Mouse (Mus musculus) kidney, adult 2 months (tissue): Measurements from ENCODE around the gene Cfdp1. TPM values are rescaled to one million over a fixed set of nuclear protein-coding genes. Genes with fewer than 3 reads are reported as not detected.
A peak's percentile ranks its signal among the peaks of the same experiment; 100 is the strongest.

Experiments used
- DNase-seq: peaks from one replicate; pipeline ENCODE4 v3.0.0; 2021
- H3K27ac ChIP-seq: fragments of 200-500 bp; 2 replicates; pipeline ENCODE4 v1.5.1; 2012; ENCODE audit warnings: low read depth, low read length, control low read depth, inconsistent platforms; ENCODE audit not compliant: insufficient read depth
- H3K27me3 ChIP-seq: fragments of 200-500 bp; replicated peaks from 2 replicates; pipeline ENCODE4 v1.6.1; 2012; ENCODE audit warnings: mild to moderate bottlenecking, moderate library complexity, low read length, inconsistent platforms; ENCODE audit not compliant: control insufficient read depth, insufficient read depth
- H3K36me3 ChIP-seq: fragments of 200-500 bp; 2 replicates; pipeline ENCODE4 v1.6.1; 2012; ENCODE audit warnings: mild to moderate bottlenecking, moderate library complexity, low read length, inconsistent platforms; ENCODE audit not compliant: control insufficient read depth, insufficient read depth
- H3K4me1 ChIP-seq: fragments of 200-500 bp; 2 replicates; pipeline ENCODE4 v1.6.1; 2011; ENCODE audit warnings: low read length; ENCODE audit not compliant: control insufficient read depth, insufficient read depth
- H3K4me3 ChIP-seq: fragments of 200-500 bp; 2 replicates; pipeline ENCODE4 v1.5.1; 2011; ENCODE audit warnings: mild to moderate bottlenecking, low read depth, low read length, control low read depth; ENCODE audit not compliant: insufficient read depth
- CTCF ChIP-seq: fragments of 200-500 bp; conservative IDR thresholded peaks from 2 replicates; pipeline ENCODE4 v1.5.1; 2011; ENCODE audit warnings: low read depth, mild to moderate bottlenecking, control low read depth, low read length, moderate library complexity, mixed read lengths; ENCODE audit not compliant: insufficient read depth, insufficient read length
- POLR2A ChIP-seq: fragments of 200-500 bp; IDR thresholded peaks from one replicate; pipeline ENCODE4 v1.6.1; 2011; ENCODE audit warnings: low read depth, low read length, control low read depth
- WGBS: fragments of 180-500 bp; shearing (Covaris S2); methylation state at CpG from one replicate; pipeline ENCODE4 v1.1.7; 2018; 5-methylcytosine and 5-hydroxymethylcytosine counted together
- polyA plus RNA-seq: library from polyadenylated mRNA; depleted of rRNA; stranded (reverse); fragments of >200 nt; gene quantifications from 2 replicates; pipeline ENCODE4 v1.2.3, GENCODE M21; 2012

Cfdp1 gene
- polyA plus RNA-seq, 1 experiment = 12.5 TPM

GRCm38 (mm10) chr8:111746582-111747465, 107.3 kb downstream of the Cfdp1 start:
- no peaks in the 10 kb centered on the region for H3K36me3 ChIP-seq
- H3K27ac ChIP-seq = peak overlapping the region; percentile 31; the same call in 1 of the 2 replicates
- WGBS = 31% methylated on average over 13 of the region's 13 CpGs
- no peaks in the 10 kb centered on the region for H3K27me3 ChIP-seq
- no peak overlapping the region for H3K4me3 ChIP-seq
- no peak for DNase-seq
- peaks cover 22% of the 10 kb centered on the region; the same call in 1 of the 2 replicates for H3K4me1 ChIP-seq
- no peak for TF ChIP-seq CTCF
- TF ChIP-seq POLR2A = no peak

GRCm38 (mm10) chr8:111745591-111746418, 108.3 kb downstream of the Cfdp1 start:
- TF ChIP-seq CTCF (no peak), POLR2A (no peak)
- DNase-seq = peak; percentile 94
- no peaks in the 10 kb centered on the region for H3K36me3 ChIP-seq
- H3K27ac ChIP-seq = peak overlapping the region; percentile 85
- peak overlapping the region; percentile 12 for H3K4me3 ChIP-seq
- WGBS = 8% methylated on average over 23 of the region's 23 CpGs
- H3K4me1 ChIP-seq = peaks cover 32% of the 10 kb centered on the region
- no peaks in the 10 kb centered on the region for H3K27me3 ChIP-seq

GRCm38 (mm10) chr8:111745086-111745485, 109.0 kb downstream of the Cfdp1 start:
- Histone ChIP-seq H3K36me3 (no peaks in the 10 kb centered on the region), H3K27me3 (no peaks in the 10 kb centered on the region), H3K27ac (peak overlapping the region; percentile 30; the same call in 1 of the 2 replicates), H3K4me3 (no peak overlapping the region), H3K4me1 (peaks cover 40% of the 10 kb centered on the region)
- no peak for DNase-seq
- 52% methylated on average over 5 of the region's 5 CpGs for WGBS
- TF ChIP-seq CTCF (no peak), POLR2A (no peak)

GRCm38 (mm10) chr8:111743792-111744696, 110.0 kb downstream of the Cfdp1 start, which contains the start of gene Bcar1:
TSS of gene Bcar1 (minus strand) at chr8:111743809.
- DNase-seq = peak; percentile 87
- H3K27ac ChIP-seq = peak within 1 kb of the TSS; percentile 82
- TF ChIP-seq CTCF (no peak), POLR2A (no peak)
- no peaks in the 10 kb centered on the region for H3K27me3 ChIP-seq
- H3K36me3 ChIP-seq = no peaks in the 10 kb centered on the region
- H3K4me3 ChIP-seq = peak within 1 kb of the TSS; percentile 70
- 10% methylated on average over 40 of the region's 40 CpGs for WGBS
- peaks cover 50% of the 10 kb centered on the region for H3K4me1 ChIP-seq

GRCm38 (mm10) chr8:111743101-111743791, 110.8 kb downstream of the Cfdp1 start:
- Histone ChIP-seq H3K27me3 (no peaks in the 10 kb centered on the region), H3K36me3 (no peaks in the 10 kb centered on the region), H3K27ac (peak overlapping the region; percentile 82), H3K4me3 (peak overlapping the region; percentile 70), H3K4me1 (peaks cover 54% of the 10 kb centered on the region)
- DNase-seq = no peak
- TF ChIP-seq POLR2A (no peak), CTCF (no peak)
- under 1% methylated on average over 44 of the region's 44 CpGs for WGBS

GRCm38 (mm10) chr8:111742261-111743037, 111.6 kb downstream of the Cfdp1 start:
- H3K4me1 ChIP-seq = peaks cover 54% of the 10 kb centered on the region
- DNase-seq = peak; percentile 92
- 8% methylated on average over 11 of the region's 11 CpGs for WGBS
- TF ChIP-seq POLR2A = no peak
- TF ChIP-seq CTCF = no peak
- H3K27ac ChIP-seq = peak overlapping the region; percentile 90
- no peaks in the 10 kb centered on the region for H3K36me3 ChIP-seq
- no peaks in the 10 kb centered on the region for H3K27me3 ChIP-seq
- peak overlapping the region; percentile 70 for H3K4me3 ChIP-seq
